Mouse (Mus musculus): ENCODE measurements at regions not wholly inside any gene's neighbourhood (a gene's known extent, or its start where the extent isn't known, plus 50 kb on each side); places are given as distances from the start of the nearest gene placed in this dataset.

DNA sequence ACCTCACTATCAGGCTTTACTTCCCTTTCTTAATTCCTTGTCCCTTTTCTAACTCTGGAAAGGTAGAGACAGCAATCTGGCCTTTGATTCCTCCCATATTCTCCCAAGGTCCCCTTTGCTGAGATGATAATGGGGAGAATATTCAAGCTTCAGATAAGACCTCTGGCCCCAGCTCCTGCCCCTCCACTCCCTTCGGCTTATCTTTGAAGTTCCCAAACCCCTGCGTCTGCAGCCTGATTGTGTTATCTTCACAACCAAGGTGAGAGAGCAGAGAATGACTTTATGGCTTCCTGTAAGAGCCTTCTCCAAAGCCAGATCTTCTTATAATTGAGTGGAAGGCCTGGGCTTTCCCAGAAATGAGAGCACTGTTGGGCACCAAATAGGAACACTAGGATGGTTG lies 882.6 kb upstream of the A1bg start:
- no peak for TF ChIP-seq GATA1 (IDR thresholded peaks at IDR 0.05; ENCODE audit: borderline replicate concordance, low read length)
- no peak for TF ChIP-seq FLI1 (IDR thresholded peaks at IDR 0.05; ENCODE audit: low read length)

Data from megakaryocyte, embryonic 14.5 days (primary cell).